Mouse (Mus musculus) heart, postnatal 0 days (tissue): ENCODE data around the gene Nudt13.

Experiments
- CTCF ChIP-seq: IDR thresholded peaks from 2 replicates; pipeline ENCODE4 v1.5.1; 2016; ENCODE audit warnings: antibody characterized with exemption, control low read depth, low read depth
- EP300 ChIP-seq: IDR thresholded peaks from 2 replicates; pipeline ENCODE4 v1.6.1; 2016; ENCODE audit warnings: antibody characterized with exemption, low read depth

DNA sequence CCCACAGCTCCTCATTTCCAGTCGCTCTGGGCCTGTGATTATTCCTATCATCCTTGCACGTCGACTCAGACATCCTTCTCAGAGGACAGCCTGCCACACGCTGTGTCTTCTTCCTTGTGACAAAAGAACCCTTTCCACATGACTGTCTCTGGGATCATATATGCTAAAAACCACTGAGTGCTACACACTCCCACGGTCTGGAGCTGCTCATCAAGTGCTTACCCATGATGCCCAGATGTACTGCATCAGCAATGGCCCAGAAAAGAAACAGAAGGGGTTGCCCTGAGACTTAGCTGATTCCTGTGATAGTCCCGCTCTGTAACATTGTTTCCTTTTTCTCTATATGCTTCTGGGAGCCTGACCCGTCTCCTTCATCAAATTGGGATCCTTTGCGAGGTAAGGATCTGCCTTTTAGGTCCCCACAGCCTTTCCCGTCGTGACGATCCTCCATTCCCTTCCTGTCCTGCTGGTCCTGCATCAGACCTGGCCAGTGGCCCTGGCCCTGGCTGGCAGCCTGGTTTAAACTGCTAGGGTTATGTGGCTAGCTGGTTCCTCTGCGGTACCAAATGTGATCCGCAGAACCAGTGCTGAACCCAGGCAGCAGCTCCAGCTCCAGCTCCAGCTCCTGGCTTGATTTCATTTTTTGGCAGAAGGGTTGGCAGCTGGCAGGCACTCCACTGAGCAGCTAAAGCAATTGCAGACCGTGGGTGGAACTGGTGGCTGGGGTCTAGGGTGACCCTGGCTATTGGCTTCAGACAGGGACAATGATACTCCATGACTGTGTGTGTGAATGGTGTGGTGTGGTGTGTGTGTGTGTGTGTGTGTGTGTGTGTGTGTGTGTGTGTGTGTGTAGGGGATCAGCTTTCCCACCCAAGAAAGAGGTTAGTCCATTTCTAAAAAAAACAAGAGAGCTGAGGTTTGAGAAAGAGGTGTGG, 44.0 kb upstream of the Nudt13 start:
- no peak for TF ChIP-seq CTCF
- TF ChIP-seq EP300, result no peak
